13 mouse cellular contexts compared by ENCODE assay signal in genomic region chr6:51658360-51658759, GRCm38 (mm10).
A peak's percentile ranks its signal among the peaks of the same experiment; 100 is the strongest.
DNase-seq lines count a peak whose midpoint lies in the region; ATAC-seq and TF ChIP-seq lines count a peak whose summit lies in the region.
"Had no signal": no experiment of that assay in that cellular context is flagged by ENCODE, and none has a peak within 500 bp of the region (broad histone marks: within the 10 kb centered on the region; RNA-seq: fewer than 3 reads in every experiment).

No protein-coding gene starts in this region.

- no peak for TF ChIP-seq POLR2A in limb, embryonic 14.5 days (IDR thresholded peaks at IDR 0.05; ENCODE audit: borderline replicate concordance, extremely low read depth, insufficient read depth, insufficient read length)

- H3K4me1 ChIP-seq in lung, embryonic 14.5 days (ENCODE audit: insufficient read depth) = no peaks in the 10 kb centered on the region
- peaks cover 29% of the 10 kb centered on the region for H3K4me1 ChIP-seq in forebrain, embryonic 16.5 days (replicated peaks; ENCODE audit: control insufficient read depth, insufficient read depth, low read length)
- no peaks in the 10 kb centered on the region for H3K4me1 ChIP-seq in limb, embryonic 14.5 days (ENCODE audit: control insufficient read depth, insufficient read depth, low read length)
- H3K4me1 ChIP-seq: lung, embryonic 15.5 days had no signal

- intact Hi-C loops in left cerebral cortex, adult 2 months (cut with DNase I) = no loop called here

- no peak for TF ChIP-seq CTCF in lung, embryonic 14.5 days (IDR thresholded peaks at IDR 0.05; ENCODE audit: low read depth)
- no peak for TF ChIP-seq CTCF in left cerebral cortex, adult 2 months (IDR thresholded peaks at IDR 0.05)

- H3K4me2 ChIP-seq in lung, embryonic 14.5 days = no peak overlapping the region
- no peak overlapping the region for H3K4me2 ChIP-seq in forebrain, embryonic 16.5 days (ENCODE audit: low read length)
- H3K4me2 ChIP-seq in limb, embryonic 14.5 days (replicated peaks; ENCODE audit: low read depth, low read length, severe bottlenecking) = no peak overlapping the region
- H3K4me2 ChIP-seq: lung, embryonic 15.5 days had no signal

- DNase-seq in lung, embryonic 14.5 days = peak; percentile 20
- no peak for DNase-seq in lung, postnatal 36 days
- DNase-seq in limb, embryonic 14.5 days (ENCODE audit: low spot score) = peak; percentile 3
- peak; percentile 37 for DNase-seq in retina, embryonic 14.5 days (ENCODE audit: low spot score)
- DNase-seq in left cerebral cortex, adult 2 months (ENCODE audit: extremely low spot score in 1 of 2, low spot score in 2 of 2) = no peak
- DNase-seq in testis, postnatal 10 days (ENCODE audit: low spot score) = no peak
- no peak for DNase-seq in gastrocnemius, adult 18-20 months (ENCODE audit: low spot score)
- DNase-seq: gastrocnemius, postnatal 10 days; heart, postnatal 36 days; kidney, postnatal 36 days; thymus, postnatal 36 days had no signal

- no peak overlapping the region for H3K27ac ChIP-seq in lung, embryonic 14.5 days (ENCODE audit: low read depth)
- peak overlapping the region; percentile 95 for H3K27ac ChIP-seq in forebrain, embryonic 16.5 days (ENCODE audit: low read length)
- no peak overlapping the region for H3K27ac ChIP-seq in limb, embryonic 14.5 days (replicated peaks; ENCODE audit: low read depth, low read length)
- no peak overlapping the region for H3K27ac ChIP-seq in left cerebral cortex, adult 2 months
- H3K27ac ChIP-seq: lung, embryonic 15.5 days had no signal

- H3K27me3 ChIP-seq in lung, embryonic 14.5 days (ENCODE audit: insufficient read depth, low read length) = no peaks in the 10 kb centered on the region
- H3K27me3 ChIP-seq in forebrain, embryonic 16.5 days (replicated peaks; ENCODE audit: control insufficient read depth, insufficient read depth, low read length) = no peaks in the 10 kb centered on the region
- no peaks in the 10 kb centered on the region for H3K27me3 ChIP-seq in limb, embryonic 14.5 days (ENCODE audit: control insufficient read depth, insufficient read depth, low read length)
- H3K27me3 ChIP-seq: lung, embryonic 15.5 days had no signal

- no peak for ATAC-seq in lung, embryonic 14.5 days (ENCODE audit: insufficient read depth)
- ATAC-seq in forebrain, embryonic 16.5 days = no peak
- ATAC-seq in limb, embryonic 14.5 days (ENCODE audit: low FRiP score, low read depth) = no peak

- H3K9me3 ChIP-seq in lung, embryonic 14.5 days (ENCODE audit: low read depth, low read length) = no peaks in the 10 kb centered on the region
- no peaks in the 10 kb centered on the region for H3K9me3 ChIP-seq in forebrain, embryonic 16.5 days (ENCODE audit: control insufficient read depth, low read length)
- H3K9me3 ChIP-seq in limb, embryonic 14.5 days (ENCODE audit: control insufficient read depth, low read length) = no peaks in the 10 kb centered on the region
- H3K9me3 ChIP-seq: lung, embryonic 15.5 days had no signal

- H3K36me3 ChIP-seq in lung, embryonic 14.5 days (ENCODE audit: insufficient read depth) = no peaks in the 10 kb centered on the region
- no peaks in the 10 kb centered on the region for H3K36me3 ChIP-seq in forebrain, embryonic 16.5 days (ENCODE audit: control insufficient read depth, insufficient read depth)
- H3K36me3 ChIP-seq in limb, embryonic 14.5 days (ENCODE audit: control insufficient read depth, insufficient read depth, low read length) = no peaks in the 10 kb centered on the region
- H3K36me3 ChIP-seq: lung, embryonic 15.5 days had no signal

- no peak overlapping the region for H3K4me3 ChIP-seq in lung, embryonic 14.5 days (ENCODE audit: low read depth, low read length)
- no peak overlapping the region for H3K4me3 ChIP-seq in forebrain, embryonic 16.5 days (replicated peaks; ENCODE audit: low read length)
- no peak overlapping the region for H3K4me3 ChIP-seq in limb, embryonic 14.5 days (replicated peaks; ENCODE audit: low read length)
- no peak overlapping the region for H3K4me3 ChIP-seq in left cerebral cortex, adult 2 months
- H3K4me3 ChIP-seq: lung, embryonic 15.5 days had no signal

- H3K9ac ChIP-seq in lung, embryonic 14.5 days = no peak overlapping the region
- H3K9ac ChIP-seq in forebrain, embryonic 16.5 days (replicated peaks; ENCODE audit: low read depth, low read length) = 0 out of 2 replicates have a peak overlapping the region, but pooled peaks have one; percentile 4
- H3K9ac ChIP-seq in limb, embryonic 14.5 days (ENCODE audit: low read depth, low read length, severe bottlenecking) = peak overlapping the region; percentile 28; the same call in 1 of the 2 replicates
- H3K9ac ChIP-seq: lung, embryonic 15.5 days had no signal

- WGBS in lung, embryonic 14.5 days = 28% methylated on average over 8 of the region's 8 CpGs
- WGBS in forebrain, embryonic 16.5 days = 15% methylated on average over 8 of the region's 8 CpGs
- WGBS in limb, embryonic 14.5 days = 26% methylated on average over 8 of the region's 8 CpGs

Comparison
In these comparisons a context has a peak if more than half of its experiments do, and no peak if none do; other contexts are left out.
1. DNase-seq: peak in lung, embryonic 14.5 days (single experiment), limb, embryonic 14.5 days (single experiment) and retina, embryonic 14.5 days (single experiment); none in lung, postnatal 36 days (single experiment), left cerebral cortex, adult 2 months (0 of 2), testis, postnatal 10 days (single experiment) and gastrocnemius, adult 18-20 months (single experiment).